Mouse (Mus musculus) large intestine, adult 2 months (tissue): ENCODE data around the gene Slc16a3. TPM values are rescaled to one million over a fixed set of nuclear protein-coding genes. Genes with fewer than 3 reads are reported as not detected.

Experiments
- DNase-seq: peaks from one replicate; pipeline ENCODE4 v3.0.0-alpha.2; 2012; ENCODE audit warnings: low read depth, low spot score
- WGBS: fragments of 180-500 bp; shearing (Covaris S2); methylation state at CpG from one replicate; pipeline ENCODE4 v1.1.7; 2018; 5-methylcytosine and 5-hydroxymethylcytosine counted together
- polyA plus RNA-seq: library from polyadenylated mRNA; depleted of rRNA; stranded (reverse); fragments of >200 nt; gene quantifications from 2 replicates; pipeline ENCODE4 v1.2.3, GENCODE M21; 2012

Slc16a3 gene
- polyA plus RNA-seq, 1 experiment: 12.8 TPM

GRCm38 (mm10) chr11:120964195-120965157 lies 16.2 kb downstream of the Slc16a3 start:
- WGBS: 79% methylated on average over 10 of the region's 10 CpGs
- DNase-seq: no peak

DNA sequence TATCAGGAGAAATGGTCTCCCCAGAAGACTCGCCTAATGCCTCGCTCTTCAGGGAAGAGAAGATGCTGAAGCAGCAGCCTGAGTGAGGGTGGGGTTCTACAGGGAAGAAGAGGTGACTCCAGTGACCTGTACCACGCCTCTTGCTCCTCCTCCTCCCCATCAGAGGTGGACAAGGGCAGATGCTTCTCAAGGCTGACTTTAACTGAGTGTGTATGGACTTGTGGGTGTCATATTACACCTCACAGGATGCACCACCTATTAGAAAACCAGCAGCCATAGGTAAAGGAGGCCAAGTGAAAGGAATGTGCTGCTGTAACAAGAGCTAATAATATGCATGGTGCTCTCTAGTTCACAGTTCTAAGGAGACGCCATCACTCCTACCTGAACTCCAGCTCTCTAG lies 17.3 kb downstream of the Slc16a3 start:
- WGBS: 87% methylated on average over 4 of the region's 4 CpGs
- DNase-seq: no peak

GRCm38 (mm10) chr11:120969742-120970141 lies 21.5 kb downstream of the Slc16a3 start:
- DNase-seq: no peak
- 91% methylated on average over 5 of the region's 5 CpGs for whole genome bisulfite sequencing

- no peak for DNase-seq
- 86% methylated on average over 5 of the region's 5 CpGs for WGBS
Observed at GRCm38 (mm10) chr11:120971237-120971636, 23.0 kb downstream of the Slc16a3 start.

DNA sequence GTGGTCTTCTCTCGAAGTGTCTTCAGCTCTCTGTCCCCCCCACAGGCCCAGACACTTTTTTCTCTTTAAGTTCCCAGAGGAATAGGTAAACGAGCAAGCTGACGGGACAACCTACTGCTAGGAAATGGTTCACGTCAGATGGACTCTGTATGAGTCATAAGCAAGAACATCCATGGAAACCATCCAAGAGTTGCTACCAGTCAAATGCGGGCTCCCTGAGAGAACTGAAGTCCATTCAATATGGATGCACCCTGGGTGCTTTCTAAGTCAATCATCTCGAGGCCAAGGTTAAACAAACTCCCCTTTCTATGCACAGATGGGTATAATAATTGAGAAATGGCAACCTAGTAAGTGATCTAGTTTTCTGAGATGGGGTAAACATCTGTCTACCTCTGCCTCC lies 25.0 kb downstream of the Slc16a3 start:
- DNase-seq: no peak
- WGBS: 37% methylated on average over 6 of the region's 6 CpGs

- WGBS: 60% methylated on average over 8 of the region's 8 CpGs
- DNase-seq: no peak
Observed at GRCm38 (mm10) chr11:120979711-120980426, 31.6 kb downstream of the Slc16a3 start.

DNA sequence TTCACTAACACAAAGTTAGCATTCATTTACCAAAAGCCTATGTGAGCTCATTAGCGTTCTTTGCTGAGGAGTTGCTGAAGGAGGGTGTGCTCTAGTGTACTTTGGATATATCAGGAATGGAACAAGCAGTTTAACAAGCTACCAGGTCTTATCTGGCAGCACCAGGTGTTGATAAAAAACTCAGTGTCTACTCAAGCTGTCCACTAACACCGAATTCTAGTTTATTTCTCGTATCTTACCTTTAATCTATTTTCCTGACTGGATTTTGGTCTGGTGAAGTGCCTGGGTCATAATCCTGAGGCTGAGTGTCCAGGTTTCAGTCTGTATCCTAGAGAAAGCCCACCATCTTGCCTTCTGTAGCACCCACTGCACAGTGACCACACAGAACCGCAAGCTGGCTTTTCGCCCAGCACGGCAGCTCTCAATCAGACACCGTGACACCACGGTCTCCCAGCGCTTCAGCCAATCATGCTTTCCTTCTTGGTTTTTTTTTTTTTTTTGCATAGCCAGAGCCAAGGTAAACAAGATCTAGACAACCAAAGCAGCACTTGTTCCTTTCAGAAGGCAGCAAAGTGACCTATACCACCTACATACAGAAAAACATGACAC lies 32.3 kb downstream of the Slc16a3 start:
- DNase-seq: no peak
- WGBS: 29% methylated on average over 9 of the region's 9 CpGs

DNA sequence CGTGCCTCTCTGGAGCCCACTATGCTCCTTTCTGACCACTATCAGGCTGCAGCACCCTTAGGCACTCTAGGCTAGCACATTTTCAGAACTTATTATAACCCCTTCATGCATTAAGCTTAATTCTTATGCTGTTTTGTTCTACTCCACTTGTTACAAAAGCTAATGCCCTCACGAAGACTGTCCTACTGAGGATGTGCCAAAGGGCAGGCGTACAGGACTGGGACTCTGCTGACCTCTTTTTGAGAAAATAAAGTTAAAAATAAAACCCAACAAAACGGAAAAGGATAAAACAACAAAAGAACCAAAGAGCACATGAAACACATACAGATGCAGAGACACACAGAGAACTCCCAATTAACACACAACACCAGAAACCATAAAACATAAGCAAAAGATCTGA lies 33.4 kb downstream of the Slc16a3 start:
- no peak for DNase-seq

GRCm38 (mm10) chr11:120982459-120982858 lies 34.2 kb downstream of the Slc16a3 start:
- no peak for DNase-seq

More for the DNA sequence above, 33.4 kb downstream of the Slc16a3 start:
- 69% methylated on average over 4 of the region's 4 CpGs for WGBS

GRCm38 (mm10) chr11:120984448-120985330 lies 36.4 kb downstream of the Slc16a3 start:
- 43% methylated on average over 4 of the region's 4 CpGs for WGBS
- no peak for DNase-seq

DNA sequence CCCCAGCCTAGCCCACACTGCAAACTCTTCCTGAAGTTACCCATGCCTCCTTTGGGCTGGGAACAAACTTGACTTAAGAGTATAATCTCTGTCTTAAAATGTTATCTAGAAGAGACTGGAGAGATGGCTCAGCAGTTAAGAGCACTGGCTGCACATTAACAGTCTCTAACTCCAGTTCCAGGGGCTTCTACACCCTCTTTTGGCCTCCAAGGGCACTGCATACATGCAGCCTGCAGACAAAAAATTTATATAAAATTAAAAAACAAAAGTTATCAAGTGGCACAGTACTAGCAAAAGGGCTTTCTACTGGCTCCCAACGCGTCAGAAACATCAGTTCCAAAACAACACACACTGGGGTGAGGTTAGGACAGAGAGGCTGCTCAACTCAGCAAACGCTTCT lies 39.3 kb downstream of the Slc16a3 start:
- WGBS: 53% methylated on average over 3 of the region's 3 CpGs
- DNase-seq: no peak

- 46% methylated on average over 4 of the region's 4 CpGs for WGBS
- DNase-seq: no peak
Observed at GRCm38 (mm10) chr11:120988410-120988809, 40.1 kb downstream of the Slc16a3 start.

- no peak for DNase-seq
- 0% methylated on average over 1 of the region's 1 CpGs for WGBS
Observed at GRCm38 (mm10) chr11:120989523-120989922, 41.2 kb downstream of the Slc16a3 start.

GRCm38 (mm10) chr11:120990126-120990781 lies 42.0 kb downstream of the Slc16a3 start:
- WGBS: 3% methylated on average over 29 of the region's 35 CpGs
- DNase-seq: no peak

GRCm38 (mm10) chr11:120990951-120991526 lies 42.8 kb downstream of the Slc16a3 start, which contains the start of gene Csnk1d:
Csnk1d (minus strand) TSS chr11:120991330.
- under 1% methylated on average over 59 of the region's 59 CpGs for WGBS

DNA sequence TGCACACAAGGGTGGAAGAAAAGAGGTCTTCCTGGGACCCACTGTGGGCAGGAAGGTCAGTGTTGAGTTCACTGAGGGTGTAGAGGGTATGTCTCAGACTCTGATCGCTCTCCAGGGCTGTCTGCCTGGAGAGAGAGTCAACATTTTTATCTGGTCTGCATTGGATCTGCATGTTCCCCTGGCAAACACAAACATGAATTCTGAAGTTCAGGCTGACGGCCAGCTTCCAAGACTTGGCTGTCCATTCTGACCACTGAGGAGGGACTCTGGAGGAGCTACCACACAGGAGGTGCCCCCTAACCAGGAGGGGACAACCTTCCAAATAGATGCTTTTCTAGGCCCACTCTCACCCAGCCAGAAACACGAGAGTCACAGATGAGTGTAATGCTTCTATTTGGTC lies 43.5 kb downstream of the Slc16a3 start:
- 42% methylated on average over 3 of the region's 3 CpGs for WGBS
- no peak for DNase-seq

More at GRCm38 (mm10) chr11:120990951-120991526, 42.8 kb downstream of the Slc16a3 start, which contains the start of gene Csnk1d:
- peak; percentile 76 for DNase-seq

DNA sequence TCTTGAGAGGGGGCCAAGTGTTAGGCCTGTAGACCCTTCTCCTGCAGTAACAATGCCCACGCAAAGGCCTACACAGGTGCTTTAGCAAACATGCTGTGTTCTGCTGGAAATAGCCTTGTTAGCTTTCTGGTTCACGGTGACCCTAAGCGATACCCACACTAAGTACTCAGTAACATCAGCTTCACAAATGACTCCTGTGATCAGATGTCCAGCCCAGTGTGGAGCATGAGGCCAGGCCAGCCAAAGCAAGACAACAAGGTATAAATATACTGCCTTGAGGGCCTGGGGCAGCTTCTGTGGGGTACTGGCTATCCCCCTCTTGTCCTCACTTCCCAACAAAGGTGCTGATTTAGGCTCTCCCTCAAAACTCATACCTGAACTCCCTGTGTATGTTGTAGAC lies 44.8 kb downstream of the Slc16a3 start:
- DNase-seq: no peak
- 97% methylated on average over 3 of the region's 3 CpGs for WGBS

DNA sequence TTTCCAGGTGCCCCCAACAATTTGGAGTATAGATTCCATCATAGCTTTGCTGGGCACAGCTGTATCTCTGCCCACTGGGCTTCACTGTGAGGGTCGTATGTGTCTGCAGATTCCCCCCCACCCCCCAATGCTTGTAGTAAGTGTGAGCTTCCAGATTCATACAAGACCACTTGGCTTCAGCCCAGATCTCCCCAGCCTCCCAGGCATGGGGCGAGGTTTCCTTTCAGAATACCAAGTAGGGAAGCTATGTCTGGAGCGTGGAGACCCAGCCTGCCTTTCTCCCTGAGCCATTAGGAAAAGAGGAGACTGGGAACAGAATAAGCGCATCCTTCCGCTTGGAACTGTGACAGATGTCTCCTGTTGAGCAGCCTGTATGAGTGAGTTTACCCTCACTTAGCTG lies 45.3 kb downstream of the Slc16a3 start:
- DNase-seq: no peak
- WGBS: 89% methylated on average over 5 of the region's 5 CpGs
